Mouse (Mus musculus): ENCODE results near the gene Abl1.

Abl1 gene

GRCm38 (mm10) chr2:31741728-31742127, 53.6 kb downstream of the Abl1 start:
- no peak for DNase-seq (ENCODE audit: extremely low read depth, low read depth)

- no peak for DNase-seq (ENCODE audit: extremely low read depth, low read depth)
Observed at GRCm38 (mm10) chr2:31742134-31742533, 54.0 kb downstream of the Abl1 start.

GRCm38 (mm10) chr2:31745741-31746243, 57.6 kb downstream of the Abl1 start:
- DNase-seq (ENCODE audit: extremely low read depth, low read depth) = no peak

- no peak for DNase-seq (ENCODE audit: extremely low read depth, low read depth)
Observed at GRCm38 (mm10) chr2:31746835-31747234, 58.7 kb downstream of the Abl1 start.

GRCm38 (mm10) chr2:31749046-31749709, 61.0 kb downstream of the Abl1 start:
- DNase-seq (ENCODE audit: extremely low read depth, low read depth) = no peak

GRCm38 (mm10) chr2:31750133-31750532, 62.0 kb downstream of the Abl1 start:
- DNase-seq (ENCODE audit: extremely low read depth, low read depth) = no peak

GRCm38 (mm10) chr2:31757472-31757871, 69.3 kb downstream of the Abl1 start:
- DNase-seq (ENCODE audit: extremely low read depth, low read depth) = no peak

GRCm38 (mm10) chr2:31758966-31759365, 70.8 kb downstream of the Abl1 start:
- DNase-seq (ENCODE audit: extremely low read depth, low read depth) = no peak

- no peak for DNase-seq (ENCODE audit: extremely low read depth, low read depth)
Observed at GRCm38 (mm10) chr2:31759751-31760460, 71.7 kb downstream of the Abl1 start.

GRCm38 (mm10) chr2:31760486-31760885, 72.3 kb downstream of the Abl1 start:
- no peak for DNase-seq (ENCODE audit: extremely low read depth, low read depth)

GRCm38 (mm10) chr2:31761115-31761531, 72.9 kb downstream of the Abl1 start:
- no peak for DNase-seq (ENCODE audit: extremely low read depth, low read depth)

- no peak for DNase-seq (ENCODE audit: extremely low read depth, low read depth)
Observed at GRCm38 (mm10) chr2:31761585-31761984, 73.4 kb downstream of the Abl1 start.

- no peak for DNase-seq (ENCODE audit: extremely low read depth, low read depth)
Observed at GRCm38 (mm10) chr2:31762155-31762554, 74.0 kb downstream of the Abl1 start.

GRCm38 (mm10) chr2:31762853-31763252, 74.7 kb downstream of the Abl1 start:
- no peak for DNase-seq (ENCODE audit: extremely low read depth, low read depth)

- DNase-seq (ENCODE audit: extremely low read depth, low read depth) = peak; percentile 70
Observed at GRCm38 (mm10) chr2:31763271-31763670, 75.1 kb downstream of the Abl1 start.

GRCm38 (mm10) chr2:31767104-31767503, 78.9 kb downstream of the Abl1 start:
- no peak for DNase-seq (ENCODE audit: extremely low read depth, low read depth)

- DNase-seq (ENCODE audit: extremely low read depth, low read depth) = no peak
Observed at GRCm38 (mm10) chr2:31767815-31768214, 79.6 kb downstream of the Abl1 start.

GRCm38 (mm10) chr2:31769115-31769514, 80.9 kb downstream of the Abl1 start:
- no peak for DNase-seq (ENCODE audit: extremely low read depth, low read depth)

- no peak for DNase-seq (ENCODE audit: extremely low read depth, low read depth)
Observed at GRCm38 (mm10) chr2:31769631-31770111, 81.5 kb downstream of the Abl1 start.

- no peak for DNase-seq (ENCODE audit: extremely low read depth, low read depth)
Observed at GRCm38 (mm10) chr2:31770781-31771441, 82.7 kb downstream of the Abl1 start.

- DNase-seq (ENCODE audit: extremely low read depth, low read depth) = no peak
Observed at GRCm38 (mm10) chr2:31776479-31776878, 88.3 kb downstream of the Abl1 start.

- no peak for DNase-seq (ENCODE audit: extremely low read depth, low read depth)
Observed at GRCm38 (mm10) chr2:31779258-31779657, 91.1 kb downstream of the Abl1 start.
